Mouse (Mus musculus) forebrain, embryonic 15.5 days (tissue): Measurements from ENCODE around the gene Plscr3. TPM values are rescaled to one million over a fixed set of nuclear protein-coding genes. Genes with fewer than 3 reads are reported as not detected.

ENCODE experiments used
- ATAC-seq: fragments of 200-750 bp; cut with Nextera tagmentation; replicated peaks from 2 replicates; pipeline ENCODE4 v1.8.0; 2017; ENCODE audit warnings: mild to moderate bottlenecking, moderate TSS enrichment, moderate library complexity
- H3K27ac ChIP-seq: fragments of 300-500 bp; sonication (generic); replicated peaks from 2 replicates; pipeline ENCODE4 v1.5.1; 2015; ENCODE audit warnings: mild to moderate bottlenecking, inconsistent platforms
- H3K27me3 ChIP-seq: fragments of 300-500 bp; sonication (generic); 2 replicates; pipeline ENCODE4 v1.6.1; 2015; ENCODE audit warnings: inconsistent platforms
- H3K36me3 ChIP-seq: fragments of 300-500 bp; sonication (generic); 2 replicates; pipeline ENCODE4 v1.6.1; 2015; ENCODE audit warnings: mild to moderate bottlenecking, inconsistent platforms
- H3K4me1 ChIP-seq: fragments of 300-500 bp; sonication (generic); 2 replicates; pipeline ENCODE4 v1.6.1; 2015; ENCODE audit warnings: inconsistent platforms
- H3K4me2 ChIP-seq: fragments of 300-500 bp; sonication (generic); replicated peaks from 2 replicates; pipeline ENCODE4 v1.6.1; 2015; ENCODE audit warnings: mild to moderate bottlenecking, inconsistent platforms
- H3K4me3 ChIP-seq: fragments of 300-500 bp; sonication (generic); 2 replicates; pipeline ENCODE4 v1.5.1; 2015; ENCODE audit warnings: mild to moderate bottlenecking, inconsistent platforms
- H3K9ac ChIP-seq: fragments of 300-500 bp; sonication (generic); replicated peaks from 2 replicates; pipeline ENCODE4 v1.6.1; 2015; ENCODE audit warnings: mild to moderate bottlenecking, inconsistent platforms
- H3K9me3 ChIP-seq: fragments of 300-500 bp; sonication (generic); 2 replicates; pipeline ENCODE4 v1.6.1; 2016; ENCODE audit warnings: inconsistent platforms
- WGBS: fragments of 180-500 bp; shearing (Covaris S2); methylation state at CpG from one replicate; pipeline ENCODE4 v1.1.7; 2015; ENCODE audit warnings: mixed read lengths; 5-methylcytosine and 5-hydroxymethylcytosine counted together
- polyA plus RNA-seq: library from polyadenylated mRNA; unstranded; fragments of >200 nt; fragmentation: Nextera tagmentation; extraction: Ambion mirVana; gene quantifications from 2 replicates; pipeline ENCODE4 v1.2.1, GENCODE M21; 2015

Plscr3 gene
- polyA plus RNA-seq, 1 experiment from 2014 or later = 51.0 TPM

- peaks cover 46% of the 10 kb centered on the region for H3K4me1 ChIP-seq
- no peaks in the 10 kb centered on the region for H3K9me3 ChIP-seq
- H3K36me3 ChIP-seq = peaks cover 22% of the 10 kb centered on the region
- ATAC-seq = no peak
- H3K27ac ChIP-seq = peak overlapping the region; percentile 58
- H3K9ac ChIP-seq = peak overlapping the region; percentile 94
- 4% methylated on average over 45 of the region's 48 CpGs for WGBS
- no peaks in the 10 kb centered on the region for H3K27me3 ChIP-seq
- H3K4me2 ChIP-seq = peak overlapping the region; percentile 96
- H3K4me3 ChIP-seq = peak overlapping the region; percentile 95
Measured at GRCm38 (mm10) chr11:69834001-69834549, 12.1 kb upstream of the Plscr3 start.

GRCm38 (mm10) chr11:69835326-69835965 is 10.7 kb upstream of the Plscr3 start:
- peaks cover 19% of the 10 kb centered on the region for H3K36me3 ChIP-seq
- peak overlapping the region; percentile 94 for H3K9ac ChIP-seq
- ATAC-seq = no peak
- peaks cover 52% of the 10 kb centered on the region for H3K4me1 ChIP-seq
- H3K27ac ChIP-seq = peak overlapping the region; percentile 58
- no peaks in the 10 kb centered on the region for H3K9me3 ChIP-seq
- 2% methylated on average over 9 of the region's 9 CpGs for WGBS
- peak overlapping the region; percentile 96 for H3K4me2 ChIP-seq
- H3K4me3 ChIP-seq = peak overlapping the region; percentile 95
- no peaks in the 10 kb centered on the region for H3K27me3 ChIP-seq

GRCm38 (mm10) chr11:69835966-69836335 is 10.2 kb upstream of the Plscr3 start:
- ATAC-seq = no peak
- H3K9ac ChIP-seq = peak overlapping the region; percentile 94
- 3% methylated on average over 4 of the region's 4 CpGs for WGBS
- H3K9me3 ChIP-seq = no peaks in the 10 kb centered on the region
- H3K4me2 ChIP-seq = peak overlapping the region; percentile 96
- peaks cover 52% of the 10 kb centered on the region for H3K4me1 ChIP-seq
- H3K4me3 ChIP-seq = peak overlapping the region; percentile 95
- H3K36me3 ChIP-seq = peaks cover 19% of the 10 kb centered on the region
- peak overlapping the region; percentile 98 for H3K27ac ChIP-seq
- H3K27me3 ChIP-seq = no peaks in the 10 kb centered on the region

DNA sequence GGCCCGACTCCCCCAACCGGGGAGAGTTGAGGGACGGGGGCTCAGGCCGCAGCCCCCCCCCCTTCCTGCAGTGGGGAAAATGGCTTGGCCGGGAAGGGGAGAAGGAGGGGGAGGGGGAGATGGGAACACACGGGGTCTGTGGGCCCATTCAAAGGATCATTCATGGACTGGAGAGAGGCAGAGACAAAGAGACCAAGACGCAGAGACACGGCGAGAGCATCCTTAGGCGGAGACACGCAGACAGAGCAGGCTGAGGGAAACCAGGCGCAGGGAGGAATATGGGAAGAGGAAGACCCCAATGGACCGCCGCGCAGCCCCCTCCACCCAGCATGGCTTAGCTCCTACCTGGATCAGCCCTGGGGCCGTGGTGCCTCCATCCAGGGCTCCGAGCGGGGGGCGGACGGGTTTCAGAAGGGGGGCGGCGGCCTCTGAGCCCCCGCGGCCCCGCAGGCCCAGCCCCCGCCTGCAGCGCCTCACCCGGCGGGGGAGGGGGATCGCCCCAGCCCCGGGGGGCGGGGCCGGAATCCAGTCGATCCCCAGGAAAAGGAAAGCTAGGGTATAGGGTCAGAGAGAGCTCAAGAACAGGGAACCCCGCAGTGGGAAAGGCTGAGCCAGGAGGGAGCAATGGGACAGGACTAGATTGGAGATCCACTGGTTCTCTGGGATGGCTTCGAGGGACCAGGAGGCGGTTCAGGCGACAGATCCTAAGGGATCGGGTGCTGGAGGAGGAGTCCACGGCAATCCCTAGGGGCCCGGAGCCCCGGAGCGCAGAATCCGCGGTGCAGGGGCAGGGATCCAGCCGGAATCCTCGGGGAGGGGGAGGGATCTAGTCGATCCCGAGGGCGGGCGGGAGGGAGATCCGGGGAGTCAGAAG is 9.2 kb upstream of the Plscr3 start:
- WGBS = under 1% methylated on average over 51 of the region's 52 CpGs
- H3K36me3 ChIP-seq = peaks cover 16% of the 10 kb centered on the region
- H3K27ac ChIP-seq = peak overlapping the region; percentile 98
- H3K4me3 ChIP-seq = peak overlapping the region; percentile 95
- no peaks in the 10 kb centered on the region for H3K27me3 ChIP-seq
- H3K9me3 ChIP-seq = no peaks in the 10 kb centered on the region
- H3K4me1 ChIP-seq = peaks cover 52% of the 10 kb centered on the region
- H3K9ac ChIP-seq = peak overlapping the region; percentile 94
- peak; percentile 12 for ATAC-seq
- peak overlapping the region; percentile 96 for H3K4me2 ChIP-seq

DNA sequence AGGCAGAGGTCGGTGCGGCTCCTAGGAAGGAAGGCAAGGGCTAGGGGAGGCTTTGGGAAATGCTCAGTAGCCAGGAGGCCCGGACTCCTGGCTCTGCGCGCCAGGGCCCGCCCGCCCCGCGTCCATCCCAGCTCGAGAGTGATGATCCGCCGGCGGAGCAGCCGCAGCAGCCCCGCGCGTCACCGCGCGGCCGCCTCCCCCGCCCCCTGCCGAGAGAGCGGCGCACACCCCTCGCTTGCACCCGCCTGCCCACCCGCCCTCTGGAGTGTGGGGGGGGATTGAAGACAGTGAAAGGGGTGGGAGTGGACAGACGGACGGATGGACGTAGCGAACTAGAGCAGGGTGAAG is 8.6 kb upstream of the Plscr3 start, which contains the start of gene Nlgn2:
Gene Nlgn2 (minus strand): TSS at position 181 of the 348 bp plus-strand sequence.
- peak within 1 kb of the TSS; percentile 95 for H3K4me3 ChIP-seq
- H3K4me1 ChIP-seq = peaks cover 50% of the 10 kb centered on the region
- peak; percentile 65 for ATAC-seq
- WGBS = under 1% methylated on average over 32 of the region's 32 CpGs
- H3K9me3 ChIP-seq = no peaks in the 10 kb centered on the region
- H3K27ac ChIP-seq = peak within 1 kb of the TSS; percentile 98
- no peaks in the 10 kb centered on the region for H3K27me3 ChIP-seq
- peaks cover 10% of the 10 kb centered on the region for H3K36me3 ChIP-seq
- peak within 1 kb of the TSS; percentile 96 for H3K4me2 ChIP-seq
- peak within 1 kb of the TSS; percentile 94 for H3K9ac ChIP-seq

- Histone ChIP-seq H3K9me3 (no peaks in the 10 kb centered on the region), H3K27me3 (no peaks in the 10 kb centered on the region), H3K4me3 (peak within 1 kb of the TSS; percentile 95), H3K4me2 (peak within 1 kb of the TSS; percentile 96), H3K36me3 (peaks cover 4% of the 10 kb centered on the region), H3K4me1 (peaks cover 45% of the 10 kb centered on the region), H3K27ac (peak within 1 kb of the TSS; percentile 98), H3K9ac (peak within 1 kb of the TSS; percentile 94)
- ATAC-seq = peak; percentile 88
- under 1% methylated on average over 34 of the region's 34 CpGs for WGBS
Measured at GRCm38 (mm10) chr11:69837952-69838713, 8.0 kb upstream of the Plscr3 start, which contains the start of gene Tmem256. TSS of gene Tmem256 (plus strand) at chr11:69838514.

DNA sequence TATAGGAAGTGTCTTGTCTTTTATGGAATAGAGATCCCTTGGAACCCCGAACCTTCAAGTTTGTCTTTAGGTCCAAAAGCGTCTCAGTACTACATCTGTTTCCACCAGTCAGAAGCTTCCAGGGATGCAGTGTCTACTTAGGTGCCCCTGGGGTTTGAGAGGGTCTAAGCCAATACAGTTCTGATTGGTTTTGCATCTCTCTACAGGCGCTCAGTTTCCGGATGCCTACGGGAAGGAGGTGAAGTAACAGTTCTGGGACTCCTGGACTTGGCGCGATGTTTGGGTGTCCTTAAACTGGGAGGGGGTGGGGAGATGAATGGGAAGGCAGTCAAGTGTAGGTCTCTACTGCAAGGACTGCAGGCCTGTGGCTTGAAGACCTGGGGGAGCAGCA is 7.5 kb upstream of the Plscr3 start:
- peak overlapping the region; percentile 95 for H3K4me3 ChIP-seq
- no peaks in the 10 kb centered on the region for H3K9me3 ChIP-seq
- ATAC-seq = peak; percentile 20
- peak overlapping the region; percentile 98 for H3K27ac ChIP-seq
- H3K27me3 ChIP-seq = no peaks in the 10 kb centered on the region
- WGBS = under 1% methylated on average over 7 of the region's 7 CpGs
- no peaks in the 10 kb centered on the region for H3K36me3 ChIP-seq
- peak overlapping the region; percentile 59 for H3K9ac ChIP-seq
- peak overlapping the region; percentile 96 for H3K4me2 ChIP-seq
- peaks cover 39% of the 10 kb centered on the region for H3K4me1 ChIP-seq

- ATAC-seq = peak; percentile 41
- peak overlapping the region; percentile 58 for H3K4me3 ChIP-seq
- H3K9ac ChIP-seq = peak overlapping the region; percentile 66
- 13% methylated on average over 37 of the region's 37 CpGs for WGBS
- H3K9me3 ChIP-seq = no peaks in the 10 kb centered on the region
- H3K4me1 ChIP-seq = peaks cover 31% of the 10 kb centered on the region
- H3K27me3 ChIP-seq = no peaks in the 10 kb centered on the region
- peaks cover 35% of the 10 kb centered on the region for H3K36me3 ChIP-seq
- H3K27ac ChIP-seq = peak overlapping the region; percentile 97
- peak overlapping the region; percentile 86 for H3K4me2 ChIP-seq
Measured at GRCm38 (mm10) chr11:69846738-69847688, 837 bp downstream of the Plscr3 start.

- Histone ChIP-seq H3K36me3 (peaks cover 35% of the 10 kb centered on the region), H3K4me2 (peak overlapping the region; percentile 86), H3K27ac (no peak overlapping the region), H3K9ac (no peak overlapping the region; the same call in 1 of the 2 replicates), H3K9me3 (no peaks in the 10 kb centered on the region), H3K27me3 (no peaks in the 10 kb centered on the region), H3K4me1 (peaks cover 31% of the 10 kb centered on the region), H3K4me3 (peak overlapping the region; percentile 58)
- ATAC-seq = no peak
- 97% methylated on average over 6 of the region's 6 CpGs for WGBS
Measured at GRCm38 (mm10) chr11:69848021-69848420, 1.8 kb downstream of the Plscr3 start.

GRCm38 (mm10) chr11:69849128-69849527 is 3.0 kb downstream of the Plscr3 start:
- no peak overlapping the region for H3K4me2 ChIP-seq
- no peaks in the 10 kb centered on the region for H3K9me3 ChIP-seq
- peaks cover 31% of the 10 kb centered on the region for H3K4me1 ChIP-seq
- no peak for ATAC-seq
- no peak overlapping the region for H3K9ac ChIP-seq
- WGBS = 92% methylated on average over 9 of the region's 9 CpGs
- no peak overlapping the region for H3K4me3 ChIP-seq
- no peaks in the 10 kb centered on the region for H3K27me3 ChIP-seq
- peaks cover 35% of the 10 kb centered on the region for H3K36me3 ChIP-seq
- H3K27ac ChIP-seq = no peak overlapping the region

- peaks cover 31% of the 10 kb centered on the region for H3K4me1 ChIP-seq
- H3K4me2 ChIP-seq = no peak overlapping the region
- H3K4me3 ChIP-seq = no peak overlapping the region
- H3K27ac ChIP-seq = no peak overlapping the region
- H3K27me3 ChIP-seq = no peaks in the 10 kb centered on the region
- peaks cover 35% of the 10 kb centered on the region for H3K36me3 ChIP-seq
- ATAC-seq = no peak
- no peaks in the 10 kb centered on the region for H3K9me3 ChIP-seq
- 94% methylated on average over 15 of the region's 15 CpGs for WGBS
- H3K9ac ChIP-seq = no peak overlapping the region
Measured at GRCm38 (mm10) chr11:69849884-69850283, 3.7 kb downstream of the Plscr3 start.
